Mouse (Mus musculus) megakaryocyte, embryonic 14.5 days (primary cell): Measurements from ENCODE around the gene Proser3.

ENCODE experiments used
- FLI1 ChIP-seq: IDR thresholded peaks from 2 replicates; pipeline ENCODE4 v1.6.1; 2012; ENCODE audit warnings: low read length, inconsistent platforms, mixed read lengths
- GATA1 ChIP-seq: IDR thresholded peaks from 3 replicates; pipeline ENCODE4 v1.6.1; 2012; ENCODE audit warnings: mixed read lengths, low read length, inconsistent platforms, borderline replicate concordance

DNA sequence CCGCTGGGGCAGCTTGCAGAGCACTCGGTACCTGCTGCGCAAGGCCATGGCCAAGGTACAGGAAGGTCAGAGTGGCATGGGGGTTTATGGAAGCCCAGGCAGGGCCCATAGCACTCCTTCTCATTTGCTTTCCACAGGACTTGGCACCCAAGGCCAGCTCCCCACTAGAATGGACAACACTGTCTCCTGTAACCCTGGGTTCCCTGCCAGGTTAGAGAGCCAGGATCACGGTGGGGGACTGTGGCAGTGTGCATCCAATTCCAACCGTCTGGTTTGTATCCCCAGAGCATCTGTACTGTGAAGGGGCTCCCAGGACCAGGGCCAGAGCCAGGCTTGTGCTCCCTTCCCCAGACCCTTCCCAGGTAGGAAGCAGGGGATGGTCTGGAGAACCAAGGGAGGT, 31.2 kb downstream of the Proser3 start:
- TF ChIP-seq GATA1 (no peak), FLI1 (no peak)
